Mouse (Mus musculus): ENCODE data around the gene Vmn2r52. TPM values are rescaled to one million over a fixed set of nuclear protein-coding genes. Genes with fewer than 3 reads are reported as not detected.
"Not testable (repeated sequence)": the region's sequence is repeated elsewhere in the genome, so short reads cannot be mapped to it uniquely, and the experiment has no call there.

The Vmn2r52 gene
- not detected in 2 replicates for polyA plus RNA-seq (2014; fragmentation: Nextera tagmentation; extraction: Ambion mirVana)

DNA sequence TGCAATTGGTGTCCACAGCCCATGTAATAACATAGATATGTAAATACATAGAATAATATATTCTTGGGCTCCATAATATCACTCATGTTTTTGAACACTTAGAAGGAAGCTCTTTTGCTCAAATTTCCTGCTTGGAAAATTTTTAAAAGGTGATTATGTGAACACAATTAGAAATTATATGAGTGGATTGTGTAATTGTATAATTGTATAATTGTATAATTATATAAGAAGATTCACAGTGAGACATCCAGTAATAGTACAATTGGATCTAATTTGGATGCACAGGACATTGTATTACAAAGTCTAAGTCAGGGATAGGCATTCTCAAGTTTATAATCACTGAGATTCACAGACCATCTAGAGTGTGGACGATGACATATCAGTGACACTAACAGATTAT lies at the start of gene Vmn2r52:
Gene Vmn2r52 (minus strand): TSS at position 101 of the 400 bp plus-strand sequence.
- ATAC-seq (ENCODE audit: insufficient number of reproducible peaks, insufficient read depth, low FRiP score, low read depth): no peak

GRCm38 (mm10) chr7:10105641-10106040 lies 70.7 kb downstream of the Vmn2r52 start, which contains the start of gene Vmn2r51:
Vmn2r51 (minus strand) TSS chr7:10105741.
- 50% methylated on average over 1 of the region's 1 CpGs for WGBS
- H3K27ac ChIP-seq (ENCODE audit: low read length); ATAC-seq (ENCODE audit: insufficient number of reproducible peaks, insufficient read depth, low FRiP score, low read depth); H3K9ac ChIP-seq (replicated peaks; ENCODE audit: low read depth, low read length); H3K4me3 ChIP-seq (ENCODE audit: low read depth, low read length); H3K27me3 ChIP-seq (ENCODE audit: control insufficient read depth, insufficient read depth, low read length); H3K4me1 ChIP-seq (ENCODE audit: control insufficient read depth, insufficient read depth, low read length); H3K4me2 ChIP-seq (replicated peaks; ENCODE audit: low read depth, low read length); H3K36me3 ChIP-seq (ENCODE audit: control insufficient read depth, insufficient read depth, low read length); H3K9me3 ChIP-seq (ENCODE audit: control insufficient read depth, low read depth, low read length): not testable (repeated sequence)

More for the DNA sequence above, at the start of gene Vmn2r52:
- Histone ChIP-seq H3K36me3 (ENCODE audit: control insufficient read depth, insufficient read depth, low read length) (no peaks in the 10 kb centered on the region), H3K4me2 (replicated peaks; ENCODE audit: low read depth, low read length) (no peak within 1 kb of the TSS), H3K9ac (replicated peaks; ENCODE audit: low read depth, low read length) (no peak within 1 kb of the TSS), H3K4me3 (ENCODE audit: low read depth, low read length) (no peak within 1 kb of the TSS), H3K27ac (ENCODE audit: low read length) (no peak within 1 kb of the TSS), H3K4me1 (ENCODE audit: control insufficient read depth, insufficient read depth, low read length) (no peaks in the 10 kb centered on the region), H3K9me3 (ENCODE audit: control insufficient read depth, low read depth, low read length) (no peaks in the 10 kb centered on the region), H3K27me3 (ENCODE audit: control insufficient read depth, insufficient read depth, low read length) (no peaks in the 10 kb centered on the region)
- 77% methylated on average over 1 of the region's 1 CpGs for WGBS

Other genes starting within 250 kb of the Vmn2r52 start
- not detected in 2 replicates for gene Vmn2r48, start 223.0 kb downstream of the Vmn2r52 start, polyA plus RNA-seq (2014; fragmentation: Nextera tagmentation; extraction: Ambion mirVana)
- gene Vmn2r49, start 184.3 kb downstream of the Vmn2r52 start, polyA plus RNA-seq (2014; fragmentation: Nextera tagmentation; extraction: Ambion mirVana): not detected in 2 replicates
- not detected in 2 replicates for gene Vmn2r50, start 123.3 kb downstream of the Vmn2r52 start, polyA plus RNA-seq (2014; fragmentation: Nextera tagmentation; extraction: Ambion mirVana)
- gene Vmn2r51, start 70.8 kb downstream of the Vmn2r52 start, polyA plus RNA-seq (2014; fragmentation: Nextera tagmentation; extraction: Ambion mirVana): not detected in 2 replicates
- gene Vmn1r66, start 101.4 kb upstream of the Vmn2r52 start, polyA plus RNA-seq (2014; fragmentation: Nextera tagmentation; extraction: Ambion mirVana): not detected in 2 replicates